Mouse (Mus musculus): ENCODE measurements around the gene Ankzf1. TPM values are rescaled to one million over a fixed set of nuclear protein-coding genes. Genes with fewer than 3 reads are reported as not detected.
A peak's percentile ranks its signal among the peaks of the same experiment; 100 is the strongest.

Gene Ankzf1
- total RNA-seq, 1 experiment from 2014 or later, result 34.6 TPM

DNA sequence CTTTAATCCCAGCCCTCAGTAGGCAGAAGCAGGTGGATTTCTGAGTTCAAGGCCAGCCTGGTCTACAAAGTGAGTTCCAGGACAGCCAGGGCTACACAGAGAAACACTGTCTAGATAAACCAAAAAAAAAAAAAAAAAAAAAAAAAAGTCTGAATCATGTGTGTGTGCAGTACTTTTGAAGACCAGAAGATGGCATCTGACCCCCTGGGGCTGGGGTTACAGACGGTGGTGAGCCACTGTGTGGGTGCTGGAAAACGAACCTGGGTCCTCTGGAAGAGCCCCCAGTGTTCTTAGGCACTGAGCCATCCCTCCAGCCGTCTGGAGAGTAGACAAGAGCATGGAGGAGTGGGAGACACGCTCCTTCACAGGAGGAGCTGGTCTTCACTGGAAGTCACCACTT lies 9.8 kb upstream of the Ankzf1 start:
- no peak for ATAC-seq (replicated peaks in 1 of 2; ENCODE audit: insufficient read depth in 1 of 2, low FRiP score in 2 of 2, low TSS enrichment in 1 of 2, low read depth in 1 of 2, poor library complexity in 2 of 2, severe bottlenecking in 2 of 2)

GRCm38 (mm10) chr1:75185495-75185894 lies 6.5 kb upstream of the Ankzf1 start:
- no peak for ATAC-seq (replicated peaks in 1 of 2; ENCODE audit: insufficient read depth in 1 of 2, low FRiP score in 2 of 2, low TSS enrichment in 1 of 2, low read depth in 1 of 2, poor library complexity in 2 of 2, severe bottlenecking in 2 of 2)

DNA sequence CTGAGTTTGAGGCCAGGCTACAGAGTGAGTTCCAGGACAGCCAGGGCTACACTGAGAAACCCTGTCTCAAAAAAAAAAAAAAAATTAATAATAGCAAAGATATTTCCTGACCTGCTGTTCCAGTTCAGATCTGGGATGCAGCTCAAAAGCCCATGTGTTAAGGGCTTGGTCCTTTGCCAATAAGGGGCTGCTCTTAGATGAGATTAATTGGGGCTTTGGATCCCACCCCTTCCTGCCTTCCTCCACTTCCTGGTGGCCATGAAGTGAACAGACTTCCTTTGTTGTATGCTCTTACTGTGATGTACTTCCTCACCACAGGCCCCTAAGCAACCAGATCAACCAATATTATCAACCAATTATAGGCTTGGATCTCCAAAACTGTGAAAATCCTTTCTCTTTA lies 4.8 kb upstream of the Ankzf1 start:
- ATAC-seq (replicated peaks in 1 of 2; ENCODE audit: insufficient read depth in 1 of 2, low FRiP score in 2 of 2, low TSS enrichment in 1 of 2, low read depth in 1 of 2, poor library complexity in 2 of 2, severe bottlenecking in 2 of 2), result no peak

GRCm38 (mm10) chr1:75187914-75188483 lies 4.0 kb upstream of the Ankzf1 start:
- peak; percentile 68 to 71 for ATAC-seq (replicated peaks in 1 of 2; ENCODE audit: insufficient read depth in 1 of 2, low FRiP score in 2 of 2, low TSS enrichment in 1 of 2, low read depth in 1 of 2, poor library complexity in 2 of 2, severe bottlenecking in 2 of 2)

DNA sequence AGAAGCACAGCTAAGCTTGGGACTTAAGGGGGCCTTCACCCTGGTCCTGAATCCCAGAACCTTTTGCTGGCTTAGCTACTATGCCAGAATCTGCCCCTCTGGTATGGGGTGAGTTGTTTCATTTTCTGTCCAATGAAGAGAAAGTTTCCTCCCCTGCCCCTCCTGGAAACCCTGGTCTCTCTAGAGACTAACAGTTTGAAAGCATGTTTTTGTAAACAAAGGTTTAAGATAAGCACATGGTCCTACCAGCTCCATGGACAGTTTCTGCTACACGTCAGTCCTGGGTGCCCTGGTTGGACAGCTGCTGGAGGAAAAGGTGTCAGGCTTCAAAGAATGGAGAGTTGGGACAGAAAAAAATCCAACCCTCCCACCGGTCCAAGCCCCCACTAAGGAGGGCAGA lies 1.4 kb upstream of the Ankzf1 start:
- ATAC-seq (replicated peaks in 1 of 2; ENCODE audit: insufficient read depth in 1 of 2, low FRiP score in 2 of 2, low TSS enrichment in 1 of 2, low read depth in 1 of 2, poor library complexity in 2 of 2, severe bottlenecking in 2 of 2), result no peak

DNA sequence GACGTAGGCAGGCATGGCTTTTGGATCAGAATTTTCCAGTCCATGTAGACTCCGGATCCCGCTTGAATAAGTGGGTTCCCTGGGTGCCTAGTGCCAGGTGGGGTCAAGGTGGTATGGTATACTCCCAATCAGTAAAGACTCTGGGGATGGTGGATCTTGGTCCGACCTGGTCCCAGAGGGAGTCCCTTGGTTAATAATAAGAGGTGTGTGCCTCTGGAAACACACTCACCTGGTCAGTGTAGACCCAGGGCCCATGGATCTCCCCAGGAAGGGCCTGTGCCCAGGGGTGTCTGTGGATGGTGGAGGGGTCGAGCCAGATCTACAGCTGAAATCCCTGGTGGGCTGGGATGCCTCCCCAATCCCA lies 711 bp upstream of the Ankzf1 start:
- no peak for ATAC-seq (replicated peaks in 1 of 2; ENCODE audit: insufficient read depth in 1 of 2, low FRiP score in 2 of 2, low TSS enrichment in 1 of 2, low read depth in 1 of 2, poor library complexity in 2 of 2, severe bottlenecking in 2 of 2)

GRCm38 (mm10) chr1:75192452-75192851 lies 501 bp downstream of the Ankzf1 start:
- ATAC-seq (replicated peaks in 1 of 2; ENCODE audit: insufficient read depth in 1 of 2, low FRiP score in 2 of 2, low TSS enrichment in 1 of 2, low read depth in 1 of 2, poor library complexity in 2 of 2, severe bottlenecking in 2 of 2), result peak; percentile 30 to 58; a peak in 3 of 4 replicates

DNA sequence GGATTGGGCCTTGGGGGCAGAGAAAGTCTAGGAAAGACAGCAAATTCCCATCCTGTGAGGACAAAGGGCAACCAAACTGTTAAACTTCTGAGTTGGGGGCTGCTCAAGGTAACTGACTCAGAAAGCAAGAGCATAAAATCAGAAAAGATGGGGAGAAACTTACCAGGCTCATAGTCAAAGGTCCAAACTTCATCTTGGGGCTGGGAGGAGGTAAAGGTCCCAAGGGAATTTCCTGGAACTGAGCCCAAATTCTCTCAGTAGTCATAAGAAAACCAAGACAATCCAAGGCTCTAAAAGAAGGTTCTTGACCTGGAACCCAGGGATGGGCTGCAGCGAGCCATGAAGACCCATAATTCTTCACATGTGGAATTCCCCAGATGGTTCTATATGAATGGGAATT lies 9.3 kb downstream of the Ankzf1 start:
- no peak for ATAC-seq (replicated peaks in 1 of 2; ENCODE audit: insufficient read depth in 1 of 2, low FRiP score in 2 of 2, low TSS enrichment in 1 of 2, low read depth in 1 of 2, poor library complexity in 2 of 2, severe bottlenecking in 2 of 2)

DNA sequence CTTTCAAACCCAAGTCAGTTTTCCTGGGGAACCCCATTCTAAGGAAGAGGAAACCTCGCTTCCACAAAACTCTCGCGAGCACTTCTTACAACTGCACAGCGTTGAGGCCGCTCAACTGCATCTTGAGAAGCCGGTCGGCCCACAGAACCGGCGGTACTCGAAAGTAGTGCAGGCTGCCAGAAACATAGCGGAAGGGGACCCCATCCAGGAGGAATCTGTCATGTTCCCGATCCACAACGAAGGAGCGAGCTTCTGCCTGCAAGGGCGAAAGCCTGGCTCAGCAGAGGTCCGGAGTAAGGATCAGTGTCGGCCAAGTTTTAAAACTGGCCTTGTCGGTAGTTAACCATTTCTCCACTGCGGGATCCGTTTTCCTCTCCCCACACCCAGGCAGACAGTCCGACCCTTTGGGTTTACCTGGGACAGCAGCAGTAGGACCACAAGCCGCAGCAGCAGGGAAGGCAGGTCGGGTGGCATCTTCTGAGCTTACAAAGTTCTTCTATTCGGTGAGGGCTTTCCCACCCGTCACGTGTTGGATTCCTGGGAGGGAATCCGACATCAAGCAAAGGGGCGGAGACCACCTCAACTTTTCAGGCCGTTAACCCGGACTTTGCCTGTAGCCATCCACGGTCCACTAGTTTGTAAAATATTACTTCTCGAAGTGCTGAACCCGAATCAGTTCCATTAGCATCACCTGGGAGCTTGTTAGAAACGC lies 17.2 kb downstream of the Ankzf1 start:
- ATAC-seq (replicated peaks in 1 of 2; ENCODE audit: insufficient read depth in 1 of 2, low FRiP score in 2 of 2, low TSS enrichment in 1 of 2, low read depth in 1 of 2, poor library complexity in 2 of 2, severe bottlenecking in 2 of 2), result peak; percentile 34 to 40; a peak in 2 of 4 replicates

DNA sequence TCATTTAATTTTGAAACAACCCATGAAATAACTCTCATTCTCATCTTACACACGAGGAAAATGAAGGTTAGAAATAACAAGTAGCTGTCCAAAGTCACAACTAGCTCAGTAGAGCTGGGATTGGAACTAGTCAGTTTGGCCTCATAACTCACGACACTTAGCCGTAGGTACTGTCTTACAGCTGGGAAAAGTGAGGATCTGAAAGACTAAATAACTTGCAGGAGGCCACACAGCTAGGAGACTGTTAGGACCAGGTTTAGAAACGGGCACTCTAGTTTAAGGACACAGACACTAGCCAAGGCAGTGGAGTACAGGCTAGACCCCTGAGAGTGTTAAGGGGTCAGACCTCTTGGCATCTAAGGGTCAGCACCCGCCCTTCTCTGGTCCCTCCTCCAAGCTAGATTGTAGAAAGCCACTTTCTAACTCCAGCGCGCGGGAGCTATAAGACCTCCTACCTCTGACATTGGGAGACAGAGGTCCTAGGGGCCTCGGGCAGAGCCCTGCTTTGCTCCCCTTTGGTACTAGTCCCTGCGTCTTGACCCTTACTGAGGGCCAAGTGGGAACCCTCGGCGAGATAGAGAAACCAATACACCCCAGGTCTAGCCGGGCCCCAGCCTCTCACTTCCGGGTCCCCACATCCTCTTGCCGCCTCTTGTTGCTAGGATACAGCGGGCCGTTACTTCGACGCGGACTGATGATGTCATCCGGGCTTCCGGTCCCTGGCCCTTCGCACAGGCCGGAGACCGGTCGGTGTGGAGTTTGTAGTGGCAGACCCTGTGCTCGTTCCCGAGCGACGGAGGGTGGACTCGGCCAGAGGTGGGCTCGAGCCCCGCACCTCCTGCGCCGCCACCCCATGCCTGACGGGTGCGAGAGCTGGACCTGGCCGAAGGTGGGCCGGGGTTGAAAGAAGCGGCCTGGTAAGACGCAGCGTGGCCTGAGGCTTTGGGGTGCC lies 18.5 kb downstream of the Ankzf1 start, which contains the start of the genes Glb1l and Stk16:
TSS of gene Glb1l (minus strand) at position 678 of the 952 bp plus-strand sequence.
TSS of gene Stk16 (plus strand) at position 703 of the 952 bp plus-strand sequence.
- peak; percentile 69 to 72 for ATAC-seq (replicated peaks in 1 of 2; ENCODE audit: insufficient read depth in 1 of 2, low FRiP score in 2 of 2, low TSS enrichment in 1 of 2, low read depth in 1 of 2, poor library complexity in 2 of 2, severe bottlenecking in 2 of 2)

DNA sequence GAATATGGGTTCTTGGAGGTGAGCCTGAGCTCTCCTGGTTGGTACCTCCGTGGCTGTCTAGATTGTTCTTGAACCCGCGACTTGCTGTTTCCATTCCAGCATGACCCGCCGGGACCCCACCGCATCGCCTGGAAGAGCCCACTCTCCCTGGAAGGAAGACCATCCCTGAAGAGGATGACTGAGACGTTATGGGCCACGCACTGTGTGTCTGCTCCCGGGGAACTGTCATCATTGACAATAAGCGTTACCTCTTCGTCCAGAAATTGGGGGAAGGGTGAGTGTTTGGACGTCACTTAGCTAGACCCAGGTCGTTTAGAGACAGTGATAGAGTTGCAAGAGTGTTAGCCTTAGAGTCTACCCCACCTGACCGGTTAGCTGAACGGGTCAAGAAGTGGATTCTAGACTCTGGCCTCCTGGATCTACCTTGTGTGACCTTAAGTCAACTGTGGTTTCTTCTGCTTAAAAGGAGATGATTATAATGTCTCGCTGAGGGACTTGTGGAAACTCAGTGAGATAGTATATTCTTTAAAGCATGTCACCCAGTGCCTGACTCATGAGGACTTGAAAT lies 19.3 kb downstream of the Ankzf1 start:
- ATAC-seq (replicated peaks in 1 of 2; ENCODE audit: insufficient read depth in 1 of 2, low FRiP score in 2 of 2, low TSS enrichment in 1 of 2, low read depth in 1 of 2, poor library complexity in 2 of 2, severe bottlenecking in 2 of 2), result no peak

- no peak for ATAC-seq (replicated peaks in 1 of 2; ENCODE audit: insufficient read depth in 1 of 2, low FRiP score in 2 of 2, low TSS enrichment in 1 of 2, low read depth in 1 of 2, poor library complexity in 2 of 2, severe bottlenecking in 2 of 2)
These were observed 20.6 kb downstream of the Ankzf1 start for GRCm38 (mm10) chr1:75212542-75212941.

DNA sequence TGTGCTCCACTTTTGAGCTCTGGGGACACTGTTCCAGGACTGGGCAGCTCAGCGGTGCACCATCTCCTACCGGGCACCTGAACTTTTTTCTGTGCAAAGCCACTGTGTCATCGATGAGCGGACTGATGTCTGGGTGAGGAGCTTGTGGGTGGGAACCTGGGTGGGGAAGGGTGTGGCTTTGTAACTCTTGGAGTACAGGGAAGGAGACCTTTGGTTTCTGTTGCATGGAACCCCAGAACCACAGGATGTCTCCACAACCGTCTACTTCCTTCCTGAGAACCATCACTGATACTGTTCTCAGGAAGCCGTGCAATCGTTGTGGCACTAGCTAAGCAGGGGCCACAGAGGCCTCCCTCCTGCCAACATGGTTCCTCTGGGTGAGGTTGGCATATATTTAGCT lies 21.1 kb downstream of the Ankzf1 start:
- ATAC-seq (replicated peaks in 1 of 2; ENCODE audit: insufficient read depth in 1 of 2, low FRiP score in 2 of 2, low TSS enrichment in 1 of 2, low read depth in 1 of 2, poor library complexity in 2 of 2, severe bottlenecking in 2 of 2), result peak; percentile 65 to 68

DNA sequence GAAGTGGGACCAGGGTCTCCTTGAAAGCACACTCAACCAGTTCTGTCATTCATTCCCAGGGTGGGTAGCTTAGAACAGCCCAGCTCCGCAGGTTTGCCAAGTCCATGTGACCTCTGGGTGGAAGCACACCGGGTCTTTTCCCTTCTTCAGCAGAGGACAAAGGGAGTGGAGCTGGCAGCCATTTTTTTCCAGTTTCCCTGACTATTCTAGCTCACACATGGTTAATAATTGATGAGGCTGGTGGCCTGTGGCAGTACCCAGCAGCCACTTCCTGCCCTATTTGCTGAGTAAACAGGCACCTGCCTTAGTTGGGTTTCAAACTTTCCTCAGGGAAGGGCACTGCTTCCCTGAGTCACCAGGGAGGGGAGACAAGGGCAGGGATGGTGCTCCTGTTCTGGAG lies 22.5 kb downstream of the Ankzf1 start:
- ATAC-seq (replicated peaks in 1 of 2; ENCODE audit: insufficient read depth in 1 of 2, low FRiP score in 2 of 2, low TSS enrichment in 1 of 2, low read depth in 1 of 2, poor library complexity in 2 of 2, severe bottlenecking in 2 of 2), result no peak

- no peak for ATAC-seq (replicated peaks in 1 of 2; ENCODE audit: insufficient read depth in 1 of 2, low FRiP score in 2 of 2, low TSS enrichment in 1 of 2, low read depth in 1 of 2, poor library complexity in 2 of 2, severe bottlenecking in 2 of 2)
These were observed 22.9 kb downstream of the Ankzf1 start for GRCm38 (mm10) chr1:75214886-75215285.

DNA sequence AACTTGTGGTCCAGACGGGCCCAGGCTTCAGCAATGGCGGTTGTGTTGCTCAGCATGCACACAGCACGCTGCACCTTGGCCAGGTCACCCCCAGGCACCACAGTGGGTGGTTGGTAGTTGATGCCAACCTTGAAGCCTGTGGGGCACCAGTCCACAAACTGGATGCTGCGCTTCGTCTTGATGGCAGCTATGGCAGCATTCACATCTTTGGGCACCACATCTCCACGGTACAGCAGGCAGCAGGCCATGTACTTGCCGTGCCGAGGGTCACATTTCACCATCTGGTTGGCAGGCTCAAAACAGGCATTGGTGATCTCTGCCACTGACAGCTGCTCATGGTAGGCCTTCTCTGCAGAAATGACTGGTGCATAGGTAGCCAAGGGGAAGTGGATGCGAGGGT lies 23.8 kb downstream of the Ankzf1 start:
- ATAC-seq (replicated peaks in 1 of 2; ENCODE audit: insufficient read depth in 1 of 2, low FRiP score in 2 of 2, low TSS enrichment in 1 of 2, low read depth in 1 of 2, poor library complexity in 2 of 2, severe bottlenecking in 2 of 2), result no peak

GRCm38 (mm10) chr1:75216797-75217585 lies 25.0 kb downstream of the Ankzf1 start:
- ATAC-seq (replicated peaks in 1 of 2; ENCODE audit: insufficient read depth in 1 of 2, low FRiP score in 2 of 2, low TSS enrichment in 1 of 2, low read depth in 1 of 2, poor library complexity in 2 of 2, severe bottlenecking in 2 of 2), result no peak
